Mouse (Mus musculus) thymus, postnatal 36 days (tissue): ENCODE results near the gene Riok1.

Experiments used
- DNase-seq, 2 experiments: peaks; one replicate each; pipeline ENCODE4 v3.0.0; 2022; ENCODE audit warnings: mixed read lengths in 2 of 2

The Riok1 gene

DNA sequence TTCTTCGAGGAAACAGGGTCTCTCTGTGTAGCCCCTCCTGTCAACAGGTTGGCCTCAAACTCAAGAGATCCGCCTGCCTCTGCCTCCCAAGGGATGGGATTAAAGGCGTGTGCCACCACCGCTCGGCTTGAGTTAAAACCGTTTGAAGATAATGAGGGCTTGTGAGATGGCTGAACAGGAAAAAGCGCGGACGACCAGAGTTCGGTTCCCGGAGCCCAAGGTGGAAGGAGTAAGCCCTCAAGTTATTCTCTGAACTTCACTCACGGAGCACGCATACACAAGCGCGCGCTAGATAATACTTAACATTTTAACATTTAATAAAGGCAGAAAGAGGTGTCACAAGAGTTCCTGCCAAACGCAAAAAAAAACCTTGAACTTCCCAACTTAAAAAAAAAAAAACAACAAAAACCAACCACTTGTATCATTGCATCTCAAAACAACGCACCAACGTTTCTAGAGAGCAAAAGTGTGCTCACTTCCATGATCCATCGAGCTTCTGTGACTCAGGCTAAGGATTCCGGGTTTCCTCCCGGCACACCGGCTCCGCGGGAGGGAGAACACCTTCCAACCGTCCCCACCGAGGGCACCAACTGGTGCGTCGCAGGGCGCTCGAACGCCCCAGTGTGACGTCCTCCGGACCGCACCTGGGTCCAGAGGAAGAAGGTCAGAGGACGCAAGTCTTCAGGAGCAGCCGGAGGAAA is at the start of gene Riok1:
Riok1 (plus strand) TSS at position 653 of the 701 bp plus-strand sequence.
- DNase-seq: peak; percentile 13 to 34

DNA sequence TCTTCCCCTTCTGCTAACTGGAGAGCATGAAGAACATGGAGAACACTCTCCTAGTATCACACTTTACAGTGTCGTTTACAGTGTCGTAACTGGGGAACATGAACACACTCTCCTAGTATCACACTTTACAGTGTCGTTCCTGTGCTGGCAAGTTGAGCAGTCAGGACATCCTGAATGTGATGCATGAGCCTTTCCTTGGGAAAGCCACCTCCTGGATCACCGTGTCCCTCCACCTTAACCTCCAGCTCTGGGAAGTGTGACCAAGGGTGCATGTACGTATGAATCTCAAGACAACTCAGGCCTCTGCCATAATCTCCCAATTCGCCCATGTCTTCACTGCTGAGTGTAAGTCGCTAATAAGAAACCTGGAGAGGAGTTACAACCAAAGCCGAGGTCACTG is 47.1 kb upstream of the Riok1 start:
- DNase-seq: no peak

DNA sequence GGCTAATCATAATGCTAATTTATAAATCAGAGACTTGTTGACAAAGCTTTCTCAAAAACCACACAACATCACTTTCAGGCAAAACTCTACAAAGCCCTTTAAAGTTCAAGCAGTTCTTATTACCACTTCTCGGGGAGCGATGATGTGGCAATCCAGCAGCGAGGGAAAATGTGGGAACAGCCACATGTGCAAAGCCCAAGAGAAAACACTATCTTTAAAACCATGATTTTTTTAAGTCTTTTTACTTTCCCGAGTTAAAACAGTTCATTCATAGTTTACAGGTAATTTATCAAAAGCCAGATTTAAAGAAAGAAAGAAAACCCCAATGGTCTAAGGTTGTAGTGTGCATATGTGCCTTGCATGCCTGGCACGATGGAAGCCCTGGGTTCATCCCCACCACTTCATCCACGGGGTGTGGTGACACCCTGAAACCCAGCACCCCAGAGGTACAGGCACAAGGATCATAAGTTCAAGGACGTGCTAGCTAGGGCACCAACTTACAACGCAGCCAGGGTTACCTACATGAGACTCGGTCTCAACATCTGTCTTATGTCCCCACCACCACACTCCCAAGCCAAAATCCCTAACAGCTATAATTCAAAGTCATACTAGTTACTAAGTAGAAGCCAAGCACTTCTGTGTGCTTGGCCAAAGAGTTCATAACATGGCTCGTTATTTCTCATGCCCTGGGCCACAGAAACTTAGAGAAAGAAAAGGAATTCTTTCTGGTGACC is 44.0 kb upstream of the Riok1 start:
- DNase-seq: no peak

DNA sequence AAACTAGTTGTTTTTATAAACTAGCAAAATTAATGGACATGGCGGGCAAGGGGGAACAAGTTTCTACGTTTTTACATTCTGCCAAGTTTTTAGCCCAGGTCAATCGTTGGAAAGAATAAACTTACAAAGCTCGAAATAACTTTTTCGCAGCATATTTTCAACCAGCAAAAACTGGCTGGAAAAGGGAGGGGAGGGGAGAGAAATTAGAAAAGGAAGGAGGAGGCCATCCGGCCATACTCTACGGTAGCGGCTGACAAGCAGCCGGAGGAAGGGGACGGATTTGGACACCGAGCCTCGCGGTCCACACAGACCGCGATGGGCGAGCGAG is 43.5 kb upstream of the Riok1 start:
- no peak for DNase-seq

DNA sequence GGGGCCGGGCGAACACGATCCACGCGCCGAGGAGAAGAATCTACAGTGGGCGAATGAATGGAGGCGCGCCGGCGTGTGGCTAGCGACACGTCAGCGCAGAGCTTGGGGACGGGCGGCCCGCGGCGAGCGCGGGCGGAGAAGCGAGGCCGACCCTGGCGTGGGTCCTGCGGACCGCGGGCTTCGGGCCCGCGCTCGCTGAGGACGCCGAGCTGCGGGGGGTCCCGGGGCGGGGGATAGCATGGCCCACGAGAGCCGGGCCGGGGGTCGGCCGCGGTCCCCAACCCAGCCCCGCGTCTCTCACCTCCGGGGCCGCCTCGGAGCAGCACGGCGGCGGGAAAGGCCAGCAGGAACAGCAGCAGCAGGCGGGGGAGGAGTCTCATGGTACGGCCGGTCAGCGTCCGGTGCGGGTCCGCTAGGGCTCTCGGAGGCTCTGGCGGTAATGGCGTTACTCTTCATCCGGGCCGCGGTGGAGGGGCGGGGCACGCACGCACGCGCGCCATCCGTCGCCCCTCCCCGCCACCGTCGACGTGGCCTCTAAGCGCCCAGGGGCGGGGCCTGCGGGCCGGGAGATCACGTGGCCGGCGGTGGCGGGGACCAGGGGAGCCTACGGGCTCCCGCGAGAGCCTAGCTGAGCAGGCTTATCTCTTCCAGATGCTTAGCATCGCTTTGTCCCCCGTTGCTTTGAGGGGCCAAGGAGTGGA is 42.9 kb upstream of the Riok1 start, which contains the start of gene Ssr1:
Ssr1 (minus strand) TSS at position 514 of the 701 bp plus-strand sequence.
- peak; percentile 94 to 96 for DNase-seq

DNA sequence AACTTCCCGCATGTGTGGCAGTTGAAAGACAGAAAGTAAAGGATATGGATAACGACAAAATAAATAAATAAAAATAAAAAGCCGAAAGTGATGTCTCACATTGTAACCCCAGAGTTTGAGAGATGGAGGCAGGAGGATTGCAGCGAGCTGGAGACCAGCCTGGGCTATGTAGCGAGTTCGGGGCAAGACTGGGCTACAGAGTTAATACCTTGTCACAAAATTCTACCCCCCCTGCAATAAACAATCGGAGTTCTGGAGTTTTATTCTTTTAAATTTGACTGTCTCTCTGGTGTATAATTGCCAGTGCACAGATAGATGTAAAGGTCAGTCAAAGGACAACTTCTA is 42.4 kb upstream of the Riok1 start:
- no peak for DNase-seq

DNA sequence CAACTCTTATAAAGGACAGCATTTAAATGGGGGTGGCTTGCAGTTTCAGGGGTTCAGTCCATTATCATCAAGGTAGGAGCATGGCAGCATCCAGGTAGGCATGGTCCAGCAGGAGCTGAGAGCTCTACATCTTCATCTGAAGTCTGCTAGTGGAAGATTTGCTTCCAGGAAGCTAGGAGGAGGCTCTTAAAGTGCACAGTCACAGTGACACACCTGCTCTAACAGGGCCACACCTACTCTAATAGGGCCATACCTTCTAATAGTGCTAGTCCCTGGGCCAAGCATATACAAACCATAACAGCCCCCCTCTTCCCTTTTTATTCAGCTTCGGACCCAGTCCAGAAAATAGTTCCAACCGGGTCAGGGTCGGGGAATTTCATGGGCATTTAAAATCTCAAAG is 37.1 kb upstream of the Riok1 start:
- DNase-seq: no peak

DNA sequence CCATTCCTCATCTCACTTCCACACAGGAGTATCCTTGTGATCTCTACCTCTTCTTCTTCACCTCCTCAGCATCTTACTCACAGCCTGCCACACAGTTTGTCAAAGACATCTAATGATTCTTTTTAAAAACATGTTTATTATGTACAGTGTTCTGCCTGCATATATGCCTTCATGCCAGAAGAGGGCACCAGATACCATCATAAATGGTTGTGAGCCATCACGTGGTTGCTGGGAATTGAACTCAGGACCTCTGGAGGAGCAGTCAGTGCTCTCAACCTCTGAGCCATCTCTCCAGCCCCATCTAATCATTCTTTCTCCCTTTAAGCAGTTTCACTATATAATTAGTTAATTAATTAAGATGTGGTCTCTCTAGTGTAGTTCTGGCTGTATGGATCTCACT is 34.3 kb upstream of the Riok1 start:
- DNase-seq: no peak

DNA sequence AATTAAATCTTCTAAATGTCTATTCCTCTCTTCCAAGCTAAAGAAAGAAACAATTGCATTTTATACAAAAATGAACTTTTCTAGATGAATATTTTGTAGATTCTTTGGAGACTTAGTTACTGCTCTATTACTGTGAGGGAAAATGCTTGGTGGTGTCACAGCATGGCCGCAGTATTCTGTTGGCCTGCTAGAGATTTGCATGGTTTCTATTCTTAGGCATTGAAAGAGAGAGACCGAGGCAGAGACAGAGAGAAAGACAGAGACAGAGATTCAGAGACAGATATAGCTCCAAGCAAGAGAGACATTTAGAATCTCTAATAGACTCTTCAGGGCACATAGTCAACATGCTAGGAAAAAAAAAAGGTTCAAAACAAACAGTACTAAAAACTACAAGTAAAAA is 28.8 kb upstream of the Riok1 start:
- no peak for DNase-seq

DNA sequence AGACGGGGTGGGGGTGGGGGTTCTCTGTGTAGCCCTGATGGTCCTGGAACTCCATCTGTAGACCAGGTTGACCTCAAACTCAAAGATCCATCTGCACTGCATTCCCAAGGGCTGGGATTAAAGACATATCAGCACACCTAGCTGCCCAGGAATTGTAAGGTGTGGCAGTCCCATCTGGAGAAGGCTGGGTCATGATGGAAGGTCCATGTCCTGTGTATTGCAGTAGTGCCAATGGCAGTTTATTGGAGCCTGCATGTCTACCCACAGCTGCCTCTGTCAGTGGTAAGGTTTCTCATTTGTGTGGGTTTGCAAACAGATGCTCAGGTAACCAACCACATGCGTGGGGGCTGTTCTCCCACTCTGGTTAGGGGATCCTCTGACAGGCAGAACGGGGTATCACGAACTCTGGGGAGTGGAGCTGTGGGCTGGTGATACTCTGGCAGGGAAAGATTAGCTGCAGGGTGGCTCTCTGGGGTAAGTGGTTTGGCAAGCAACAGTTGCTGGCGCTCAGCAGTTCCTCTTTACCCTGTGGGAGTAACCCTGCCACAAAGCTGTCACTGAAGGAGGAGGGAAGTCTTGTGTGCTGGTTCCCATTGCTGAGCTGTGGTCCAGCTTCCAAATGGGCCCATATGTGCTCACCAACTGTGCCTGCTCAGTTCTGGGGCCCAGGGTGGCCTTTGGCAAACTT is 26.9 kb upstream of the Riok1 start:
- no peak for DNase-seq

DNA sequence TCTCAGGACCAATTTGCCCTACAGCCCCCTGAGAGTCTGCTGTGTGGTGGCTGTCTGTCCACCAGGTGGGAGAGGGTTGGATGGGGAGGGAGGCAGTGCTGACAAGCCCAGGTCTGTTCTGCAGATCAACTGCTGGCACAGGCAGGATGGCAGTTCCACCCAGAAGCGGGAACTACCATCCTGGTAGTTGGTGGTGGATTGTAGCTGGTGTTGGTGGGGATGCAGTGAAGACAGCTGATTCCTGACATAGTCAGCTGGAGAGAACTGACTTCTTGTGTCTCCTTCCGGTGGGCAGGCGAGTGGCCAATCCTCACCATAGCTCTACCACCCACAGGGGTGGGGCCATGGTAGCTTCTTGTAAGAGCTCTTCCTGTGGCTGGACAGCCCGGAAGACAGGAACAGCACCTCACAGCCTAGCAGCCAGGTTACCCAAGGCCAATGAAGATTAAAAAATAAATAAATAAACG is 26.3 kb upstream of the Riok1 start:
- DNase-seq: peak in 1 of 2 experiments; percentile 17

DNA sequence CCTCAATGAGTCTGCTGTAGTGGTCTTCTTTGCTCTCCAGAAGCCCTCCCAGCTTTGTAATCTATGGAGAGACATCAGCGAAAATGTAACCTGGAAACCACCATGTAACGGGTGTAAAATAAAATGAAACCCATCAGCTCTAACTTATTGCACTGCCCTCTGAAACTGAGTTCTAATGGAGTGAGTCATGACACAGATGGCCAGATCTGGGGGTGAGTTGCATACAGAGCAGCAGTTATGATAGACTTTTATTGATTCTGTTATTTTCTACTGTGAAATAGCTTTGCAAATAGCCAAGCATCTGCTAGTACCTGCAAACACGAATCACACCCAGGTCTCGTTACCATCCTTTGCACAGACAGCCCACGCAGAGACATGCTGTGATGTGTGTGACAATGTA is 24.4 kb upstream of the Riok1 start:
- DNase-seq: no peak

DNA sequence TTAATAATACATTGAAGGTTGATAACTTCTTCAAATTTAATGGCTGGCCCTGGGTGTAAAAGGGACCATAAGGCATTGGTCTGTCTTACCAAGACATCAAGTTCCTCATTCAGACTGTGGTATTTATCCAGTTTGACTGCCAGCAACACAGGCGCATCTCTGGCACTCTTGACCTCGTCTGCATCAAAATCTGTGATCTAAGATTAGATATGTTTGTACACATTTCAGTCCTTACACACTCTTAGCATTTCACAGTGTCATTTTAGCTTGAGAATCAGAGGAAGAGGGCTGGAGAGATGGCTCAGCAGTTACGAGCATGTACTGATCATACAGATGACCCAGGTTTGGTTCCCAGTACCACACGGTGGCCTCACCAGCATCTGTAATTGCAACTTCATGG is 21.2 kb upstream of the Riok1 start:
- no peak for DNase-seq

DNA sequence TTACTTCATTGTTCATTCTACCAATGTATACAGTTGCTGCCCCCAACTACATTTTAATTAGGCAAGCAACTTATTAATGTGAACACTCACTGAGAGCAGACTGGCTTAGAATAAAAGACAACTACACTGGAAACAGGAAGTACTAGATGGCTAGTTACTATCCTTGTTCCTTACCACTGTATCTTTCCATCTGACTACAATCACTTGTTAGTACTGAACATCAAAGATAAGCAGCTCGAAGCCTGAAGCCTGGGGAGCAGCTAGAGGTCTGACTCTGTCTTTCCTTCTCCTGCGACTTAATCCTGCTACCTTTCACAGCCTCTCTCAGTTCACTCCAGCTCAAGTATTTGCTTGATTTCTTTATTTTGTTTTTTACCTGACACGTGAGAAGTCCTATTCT is 18.0 kb upstream of the Riok1 start:
- no peak for DNase-seq

DNA sequence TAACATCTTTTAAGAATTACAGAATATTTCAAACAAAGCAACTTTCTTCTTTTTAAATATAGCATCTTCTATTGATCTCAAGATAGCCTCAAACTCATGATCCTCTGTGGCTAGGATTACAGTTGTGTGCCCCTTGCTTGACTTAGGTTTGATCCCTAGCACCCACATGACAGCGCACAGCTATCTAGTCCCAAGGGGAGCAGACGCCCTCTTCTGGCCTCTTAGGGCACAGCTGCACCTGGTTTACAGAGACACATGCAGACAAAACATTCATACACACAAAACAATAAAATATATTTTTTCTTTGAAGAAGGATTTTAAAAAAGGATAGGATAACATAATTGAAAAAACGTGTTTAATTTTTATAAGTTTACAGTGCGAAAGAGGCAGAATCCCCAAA is 10.9 kb upstream of the Riok1 start:
- DNase-seq: peak; percentile 14 to 18

DNA sequence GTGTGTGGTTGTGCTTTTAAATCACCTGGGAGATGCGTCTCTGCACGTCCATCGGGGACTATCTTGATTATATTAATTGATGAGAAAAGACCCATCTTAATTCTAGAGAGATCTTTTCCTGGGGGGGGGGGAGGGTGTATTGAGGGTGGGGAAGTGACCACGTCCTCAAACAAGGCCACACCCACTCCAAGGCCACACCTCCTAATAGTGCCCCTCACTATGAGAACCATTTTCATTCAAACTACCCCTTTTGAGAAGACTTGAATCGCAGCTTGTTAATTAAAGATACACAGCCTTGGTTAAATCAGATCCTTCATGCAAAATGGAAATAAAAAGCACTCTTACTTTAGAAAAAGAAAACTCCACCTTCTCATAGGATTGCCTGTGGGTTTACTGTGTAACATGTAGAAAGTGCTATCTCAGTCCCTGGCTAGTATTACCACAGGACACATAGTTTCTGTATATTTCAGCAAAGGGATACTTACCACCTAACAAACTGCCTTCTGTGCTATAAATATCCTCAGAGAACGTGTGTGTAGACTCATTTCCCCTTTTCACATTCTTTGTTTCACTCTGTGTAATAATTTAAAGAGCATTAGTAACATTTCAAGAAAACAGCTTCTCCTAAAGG is 9.1 kb upstream of the Riok1 start:
- no peak for DNase-seq

DNA sequence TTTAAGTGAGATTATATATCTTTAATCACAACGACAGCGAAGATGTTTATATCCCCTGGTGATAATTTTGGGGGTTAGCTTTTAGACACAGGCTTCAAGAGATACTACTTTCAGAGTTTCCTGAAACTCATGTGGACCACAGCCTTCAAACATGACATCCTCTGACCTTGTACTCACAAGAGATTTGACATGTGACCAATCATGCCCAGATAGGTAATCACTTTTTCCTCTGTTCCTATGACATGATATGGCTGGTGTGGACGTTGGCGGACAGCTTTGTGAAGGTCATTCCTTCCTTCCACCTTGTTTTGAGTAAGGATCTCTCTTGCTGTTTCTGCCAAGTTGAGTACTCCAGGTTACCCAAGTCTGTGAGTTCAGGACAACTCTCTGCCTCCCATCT is 8.4 kb upstream of the Riok1 start:
- no peak for DNase-seq

DNA sequence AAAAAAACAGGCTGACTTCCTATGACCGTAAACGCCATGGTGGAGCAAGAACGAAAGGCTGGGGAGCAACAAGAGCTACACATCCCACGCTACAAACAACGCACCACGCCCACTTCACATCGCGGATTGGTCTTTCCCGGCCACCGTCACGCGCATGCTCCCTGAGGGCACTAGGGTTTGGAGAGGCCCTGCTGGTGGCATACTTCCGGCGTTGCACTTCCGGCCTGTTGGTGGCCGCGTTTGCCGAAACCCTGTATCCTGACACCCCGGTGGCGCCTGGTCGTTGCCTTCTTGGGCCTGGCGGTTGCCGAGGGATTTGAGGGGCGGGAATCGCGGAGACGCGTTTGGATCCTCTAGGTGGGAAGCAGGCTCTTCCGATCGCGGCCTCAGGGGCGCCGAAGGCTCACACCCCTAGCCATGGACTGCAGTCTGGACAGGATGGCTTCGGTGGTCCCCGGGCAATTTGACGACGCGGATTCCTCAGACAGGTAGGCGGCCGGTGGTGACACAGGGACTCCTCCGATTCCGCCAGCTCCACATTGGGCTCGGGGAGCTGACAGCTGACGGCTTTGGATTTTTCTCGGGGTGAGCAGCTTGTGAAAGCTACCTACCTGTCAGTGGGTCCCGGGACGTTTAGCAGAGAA is 371 bp downstream of the Riok1 start, which contains the start of gene Cage1:
Cage1 (minus strand) TSS at position 26 of the 644 bp plus-strand sequence.
- peak; percentile 96 to 97 for DNase-seq

DNA sequence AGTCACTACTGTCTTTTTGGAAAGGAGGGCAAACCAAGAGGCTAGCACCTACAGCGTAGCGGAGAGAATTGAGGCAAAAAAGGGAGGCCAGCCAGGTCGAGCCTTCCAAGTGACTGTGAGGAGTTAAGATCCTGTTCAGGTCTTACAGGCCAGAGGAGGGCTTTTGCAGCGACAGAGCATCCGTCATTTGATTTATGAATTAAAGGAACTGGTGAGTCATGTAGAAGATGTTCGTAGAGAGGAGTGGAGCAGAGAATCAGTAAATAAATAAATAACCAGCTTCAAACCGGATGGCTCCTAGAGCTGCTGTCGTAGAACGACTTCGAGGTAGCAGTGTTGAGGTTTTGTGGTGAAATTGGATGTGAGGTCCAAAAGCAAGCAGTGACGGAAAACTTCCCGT is 1.0 kb downstream of the Riok1 start:
- DNase-seq: peak in 1 of 2 experiments; percentile 10

DNA sequence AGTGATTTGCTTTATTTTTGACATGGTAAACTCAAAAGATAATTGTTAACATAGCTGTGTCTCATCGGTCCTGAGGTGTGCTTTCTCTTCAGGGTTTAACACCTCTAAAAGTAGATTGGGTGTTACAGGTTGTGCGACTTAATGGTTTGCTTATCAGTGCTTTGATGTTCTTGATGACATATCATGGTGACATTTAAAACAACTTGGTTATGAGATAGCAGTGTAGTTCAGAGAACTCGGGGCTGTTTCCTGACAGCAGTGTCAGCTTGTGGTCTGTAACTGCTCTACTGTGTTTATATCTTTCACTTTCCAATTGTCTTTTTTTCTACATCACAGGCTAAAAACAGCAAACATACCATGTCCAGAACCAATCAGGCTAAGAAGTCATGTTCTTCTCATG is 13.1 kb downstream of the Riok1 start:
- no peak for DNase-seq

DNA sequence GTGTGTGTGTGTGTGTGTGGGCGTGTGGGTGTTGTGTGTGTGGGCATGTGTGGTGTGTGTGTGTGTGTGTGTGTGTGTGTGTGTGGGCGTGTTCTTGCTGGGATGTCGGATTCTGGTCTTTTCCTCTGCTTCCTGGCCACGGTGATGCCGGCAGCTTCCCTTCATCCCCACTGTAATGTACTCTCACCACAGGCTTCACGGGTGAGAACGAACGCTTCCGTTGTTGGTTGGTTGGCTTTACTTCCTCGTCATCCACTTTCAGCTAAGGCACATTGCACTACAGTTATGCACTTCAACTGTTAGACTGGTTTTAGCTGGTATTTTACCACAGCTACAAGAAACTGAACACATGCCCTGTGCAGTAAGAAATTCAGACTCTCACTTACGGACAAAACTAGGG is 25.9 kb downstream of the Riok1 start:
- no peak for DNase-seq
